Mouse (Mus musculus): ENCODE results near the gene Gabrr3. TPM values are rescaled to one million over a fixed set of nuclear protein-coding genes. Genes with fewer than 3 reads are reported as not detected.
A peak's percentile ranks its signal among the peaks of the same experiment; 100 is the strongest.

The Gabrr3 gene
- polyA plus RNA-seq, 1 experiment from 2014 or later: not detected

DNA sequence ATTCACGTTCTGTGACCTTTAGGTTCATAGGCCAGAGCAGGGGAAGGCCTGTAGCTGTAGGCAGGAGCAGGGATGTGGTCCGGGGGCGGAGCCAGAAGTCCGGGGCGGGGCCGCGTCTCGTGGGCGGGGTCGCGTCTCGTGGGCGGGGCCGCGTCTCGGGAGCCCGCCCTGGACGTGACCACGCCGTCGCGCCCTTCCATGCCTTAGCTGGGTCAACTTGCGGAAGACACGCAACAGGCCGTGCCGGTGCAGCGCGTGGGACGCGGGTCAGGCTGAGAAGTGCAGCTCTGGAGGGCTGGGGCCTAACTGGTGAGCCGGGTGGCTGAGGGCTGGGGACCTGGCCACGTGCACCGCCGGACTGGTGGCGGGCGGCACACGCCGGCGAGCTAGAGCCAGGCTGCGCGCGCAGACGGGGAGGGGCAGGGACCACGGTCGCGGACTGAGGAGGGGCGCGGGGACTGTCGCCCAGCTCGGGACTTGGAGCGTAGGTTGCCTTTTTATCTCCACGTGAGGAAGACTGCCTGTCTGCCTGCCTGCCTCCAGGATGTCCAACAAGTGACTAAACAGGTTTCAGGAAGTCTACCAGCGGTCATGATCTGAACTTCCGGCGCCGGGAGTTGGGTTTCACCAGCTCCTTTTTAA is 64.6 kb downstream of the Gabrr3 start, which contains the start of gene Riox2:
TSS of gene Riox2 (plus strand) at position 139 of the 642 bp plus-strand sequence.
- H3K27ac ChIP-seq (replicated peaks): no peak within 1 kb of the TSS

DNA sequence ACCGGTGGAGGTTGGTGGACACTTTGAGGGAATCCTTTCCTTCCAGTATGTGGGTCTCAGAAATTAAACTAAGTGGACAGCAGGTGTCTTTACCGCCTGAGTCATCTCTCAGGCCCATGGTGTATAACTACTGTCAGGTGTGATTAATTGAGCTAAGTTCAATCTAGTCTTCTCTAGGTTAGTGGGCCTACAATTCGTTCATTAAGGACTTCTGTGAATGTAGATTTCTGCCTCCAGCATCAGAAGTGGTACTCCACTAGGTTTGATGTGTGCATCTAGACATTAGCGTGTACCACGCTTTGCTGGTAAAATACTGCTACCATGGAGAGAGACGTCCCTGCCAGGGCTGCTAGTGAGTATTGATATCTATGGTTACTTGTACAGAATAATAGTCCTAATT is 65.4 kb downstream of the Gabrr3 start:
- peaks cover 4% of the 10 kb centered on the region; the same call in 1 of the 2 replicates for H3K4me1 ChIP-seq
- no peak overlapping the region for H3K27ac ChIP-seq (replicated peaks)
- H3K9me3 ChIP-seq (replicated peaks): no peaks in the 10 kb centered on the region
- H3K9ac ChIP-seq (replicated peaks): no peak overlapping the region
- H3K4me3 ChIP-seq (replicated peaks): peak overlapping the region; percentile 75
- WGBS: 49% methylated on average over 6 of the region's 6 CpGs
- no peaks in the 10 kb centered on the region for H3K27me3 ChIP-seq (replicated peaks)
- peak overlapping the region; percentile 91 for H3K4me2 ChIP-seq
- H3K36me3 ChIP-seq: no peaks in the 10 kb centered on the region
- peak; percentile 39; the same call in 1 of the 2 replicates for ATAC-seq (ENCODE audit: low FRiP score)

More for the DNA sequence above, 64.6 kb downstream of the Gabrr3 start, which contains the start of gene Riox2:
- H3K4me1 ChIP-seq: peaks cover 4% of the 10 kb centered on the region; the same call in 1 of the 2 replicates
- peak within 1 kb of the TSS; percentile 75 for H3K4me3 ChIP-seq (replicated peaks)
- H3K9me3 ChIP-seq (replicated peaks): no peaks in the 10 kb centered on the region
- no peaks in the 10 kb centered on the region for H3K36me3 ChIP-seq
- peak within 1 kb of the TSS; percentile 60 for H3K9ac ChIP-seq (replicated peaks)
- H3K27me3 ChIP-seq (replicated peaks): no peaks in the 10 kb centered on the region
- 2% methylated on average over 56 of the region's 56 CpGs for WGBS
- ATAC-seq (ENCODE audit: low FRiP score): peak; percentile 94
- H3K4me2 ChIP-seq: peak within 1 kb of the TSS; percentile 91

DNA sequence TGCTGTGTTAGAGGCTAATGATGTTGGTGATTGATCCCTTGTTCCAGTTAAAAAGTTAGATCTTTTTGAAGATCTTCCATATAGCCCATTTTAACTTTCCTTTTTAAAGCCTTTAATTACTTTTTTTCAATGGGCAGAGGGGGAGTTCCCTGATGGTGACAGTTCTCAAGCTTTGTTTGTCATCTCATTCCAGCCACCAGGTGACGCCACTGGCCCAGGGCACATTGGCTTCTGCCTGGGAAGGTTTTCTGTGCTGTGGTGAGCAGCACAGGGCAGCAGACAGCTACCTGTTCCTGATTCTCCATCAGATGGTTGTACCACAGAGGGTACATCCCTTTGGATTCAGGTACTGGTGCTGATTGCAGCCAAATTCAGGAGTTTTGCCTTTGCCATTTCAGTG is 67.7 kb downstream of the Gabrr3 start:
- WGBS: 20% methylated on average over 1 of the region's 1 CpGs
- Histone ChIP-seq H3K27ac (replicated peaks) (no peak overlapping the region), H3K4me1 (peaks cover 4% of the 10 kb centered on the region; the same call in 1 of the 2 replicates), H3K9ac (replicated peaks) (no peak overlapping the region), H3K4me3 (replicated peaks) (no peak overlapping the region), H3K36me3 (no peaks in the 10 kb centered on the region), H3K4me2 (no peak overlapping the region), H3K27me3 (replicated peaks) (no peaks in the 10 kb centered on the region), H3K9me3 (replicated peaks) (no peaks in the 10 kb centered on the region)
- no peak for ATAC-seq (ENCODE audit: low FRiP score)

DNA sequence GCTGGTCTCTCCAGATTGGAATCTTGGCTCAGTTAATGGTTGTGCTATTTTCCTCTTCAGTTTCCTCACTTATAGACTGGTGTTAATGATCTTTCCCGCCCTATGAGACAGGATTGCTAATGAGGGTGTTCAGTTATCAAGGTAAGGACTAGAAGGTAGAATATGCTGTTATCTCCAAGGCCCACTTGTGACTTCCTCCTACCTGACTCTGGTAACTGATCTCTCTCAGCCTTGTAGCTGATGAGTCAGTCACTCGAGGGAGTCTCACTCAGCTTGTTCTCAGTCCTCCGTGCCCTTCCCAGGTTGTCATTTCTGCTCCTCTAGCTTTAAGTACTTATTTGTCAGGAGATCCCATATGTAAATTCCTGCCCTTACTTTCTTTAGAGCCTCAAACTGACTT is 70.8 kb downstream of the Gabrr3 start:
- WGBS: 93% methylated on average over 3 of the region's 3 CpGs

DNA sequence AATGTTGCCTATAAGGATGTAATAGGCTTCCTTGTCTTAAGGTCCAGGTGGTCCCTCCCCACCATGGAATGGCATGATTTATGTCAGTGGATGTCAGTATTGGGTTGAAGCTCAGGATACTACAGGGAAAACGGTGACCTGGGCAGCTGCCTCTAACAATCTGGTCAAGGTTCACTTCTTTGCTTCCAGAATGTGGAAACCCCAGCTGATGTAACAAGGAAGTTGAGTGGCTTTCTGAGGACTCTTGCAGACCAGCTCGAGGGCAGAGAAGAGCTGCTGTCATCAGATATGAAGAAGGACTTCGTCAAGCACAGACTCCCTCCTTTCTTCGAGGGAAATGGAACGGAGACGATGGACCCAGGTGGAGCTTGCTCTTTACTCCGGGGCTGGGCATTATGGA is 80.1 kb downstream of the Gabrr3 start:
- no peak overlapping the region for H3K4me2 ChIP-seq
- no peaks in the 10 kb centered on the region for H3K27me3 ChIP-seq (replicated peaks)
- H3K36me3 ChIP-seq: peaks cover 9% of the 10 kb centered on the region
- no peaks in the 10 kb centered on the region for H3K9me3 ChIP-seq (replicated peaks)
- 89% methylated on average over 7 of the region's 7 CpGs for WGBS
- H3K4me3 ChIP-seq (replicated peaks): no peak overlapping the region
- no peak for ATAC-seq (ENCODE audit: low FRiP score)
- H3K4me1 ChIP-seq: no peaks in the 10 kb centered on the region
- no peak overlapping the region for H3K27ac ChIP-seq (replicated peaks)
- H3K9ac ChIP-seq (replicated peaks): no peak overlapping the region

More for the DNA sequence above, 70.8 kb downstream of the Gabrr3 start:
- ATAC-seq (ENCODE audit: low FRiP score): no peak
- Histone ChIP-seq H3K4me1 (no peaks in the 10 kb centered on the region), H3K36me3 (no peaks in the 10 kb centered on the region), H3K4me3 (replicated peaks) (no peak overlapping the region), H3K27me3 (replicated peaks) (no peaks in the 10 kb centered on the region), H3K27ac (replicated peaks) (no peak overlapping the region), H3K9me3 (replicated peaks) (no peaks in the 10 kb centered on the region), H3K4me2 (no peak overlapping the region), H3K9ac (replicated peaks) (no peak overlapping the region)

DNA sequence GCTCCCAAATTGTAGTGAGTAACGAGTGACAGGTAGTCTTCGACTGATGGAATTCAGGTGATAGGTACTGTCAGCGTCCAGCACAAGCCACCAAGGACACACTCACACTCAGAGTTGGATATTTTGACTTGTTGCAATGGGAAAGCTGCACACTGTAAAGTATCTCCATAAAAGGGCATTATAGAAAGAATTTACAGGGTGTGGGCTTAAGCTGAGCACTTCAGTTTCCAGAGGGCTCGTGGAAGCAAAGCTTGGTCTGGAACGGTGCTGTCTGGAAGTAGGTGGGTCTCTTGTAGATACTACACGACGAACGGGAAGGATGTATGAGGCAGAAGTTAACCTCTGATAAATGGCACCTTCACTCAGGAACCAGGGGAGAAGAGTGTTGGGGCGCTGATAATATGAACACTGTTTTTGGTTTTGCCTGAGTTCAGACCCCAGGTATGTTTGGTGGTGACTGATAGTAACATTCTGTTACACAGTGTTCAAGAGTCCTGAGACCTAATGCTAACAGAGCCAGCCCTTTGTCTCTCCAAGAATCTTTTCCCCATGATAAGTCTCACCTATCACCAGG is 80.9 kb downstream of the Gabrr3 start:
- Histone ChIP-seq H3K9me3 (replicated peaks) (no peaks in the 10 kb centered on the region), H3K4me1 (no peaks in the 10 kb centered on the region), H3K4me2 (no peak overlapping the region), H3K27ac (replicated peaks) (no peak overlapping the region), H3K4me3 (replicated peaks) (no peak overlapping the region), H3K36me3 (peaks cover 10% of the 10 kb centered on the region), H3K9ac (replicated peaks) (no peak overlapping the region), H3K27me3 (replicated peaks) (no peaks in the 10 kb centered on the region)
- 93% methylated on average over 9 of the region's 9 CpGs for WGBS
- no peak for ATAC-seq (ENCODE audit: low FRiP score)

DNA sequence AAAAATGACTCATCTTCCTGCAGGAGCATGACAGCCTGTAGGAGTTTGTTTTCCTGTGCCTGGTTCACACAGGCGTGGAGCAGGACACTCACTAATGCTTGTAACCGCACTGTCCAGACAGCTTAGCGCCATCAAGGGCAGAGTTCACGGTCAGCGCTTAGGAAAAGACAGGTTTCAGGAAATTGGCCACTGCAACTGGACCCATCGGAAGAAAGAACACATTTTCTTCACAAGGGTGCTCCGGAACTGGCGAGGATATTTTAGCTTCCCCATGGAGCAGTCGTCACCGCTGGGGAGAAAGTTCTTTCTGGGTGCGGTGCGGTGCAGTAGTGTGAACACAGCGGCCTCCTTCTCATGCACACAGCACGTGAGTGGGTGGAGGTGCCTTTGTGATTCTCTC is 86.1 kb downstream of the Gabrr3 start:
- no peak for ATAC-seq (ENCODE audit: low FRiP score)
- Histone ChIP-seq H3K4me3 (replicated peaks) (no peak overlapping the region), H3K27ac (replicated peaks) (no peak overlapping the region), H3K9ac (replicated peaks) (no peak overlapping the region), H3K4me2 (no peak overlapping the region), H3K27me3 (replicated peaks) (no peaks in the 10 kb centered on the region), H3K36me3 (peaks cover 13% of the 10 kb centered on the region), H3K4me1 (no peaks in the 10 kb centered on the region), H3K9me3 (replicated peaks) (no peaks in the 10 kb centered on the region)
- 94% methylated on average over 14 of the region's 14 CpGs for WGBS

DNA sequence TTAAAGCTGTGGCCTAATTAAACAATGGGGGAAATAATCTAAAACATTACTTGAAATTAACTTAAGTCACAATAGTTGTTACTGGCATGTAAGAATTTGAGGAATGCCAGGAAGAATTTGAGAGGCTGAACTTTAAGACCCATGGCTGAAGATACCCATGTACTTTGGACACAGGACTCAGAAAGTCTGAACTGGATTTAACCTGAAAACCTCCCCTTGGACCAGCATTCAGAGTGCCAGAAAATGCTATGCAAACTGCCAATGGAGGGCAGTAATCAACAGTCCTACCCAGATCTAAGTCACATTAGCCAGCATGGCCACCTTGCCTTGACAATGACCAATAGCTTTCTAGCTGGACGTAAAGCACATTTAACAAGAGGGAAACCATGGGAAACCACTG is 90.8 kb downstream of the Gabrr3 start:
- Histone ChIP-seq H3K9me3 (replicated peaks) (no peaks in the 10 kb centered on the region), H3K27me3 (replicated peaks) (no peaks in the 10 kb centered on the region), H3K4me1 (no peaks in the 10 kb centered on the region), H3K4me2 (no peak overlapping the region), H3K9ac (replicated peaks) (no peak overlapping the region), H3K27ac (replicated peaks) (no peak overlapping the region), H3K36me3 (peaks cover 3% of the 10 kb centered on the region; the same call in 1 of the 2 replicates), H3K4me3 (replicated peaks) (no peak overlapping the region)
- WGBS: 89% methylated on average over 1 of the region's 1 CpGs
- no peak for ATAC-seq (ENCODE audit: low FRiP score)

DNA sequence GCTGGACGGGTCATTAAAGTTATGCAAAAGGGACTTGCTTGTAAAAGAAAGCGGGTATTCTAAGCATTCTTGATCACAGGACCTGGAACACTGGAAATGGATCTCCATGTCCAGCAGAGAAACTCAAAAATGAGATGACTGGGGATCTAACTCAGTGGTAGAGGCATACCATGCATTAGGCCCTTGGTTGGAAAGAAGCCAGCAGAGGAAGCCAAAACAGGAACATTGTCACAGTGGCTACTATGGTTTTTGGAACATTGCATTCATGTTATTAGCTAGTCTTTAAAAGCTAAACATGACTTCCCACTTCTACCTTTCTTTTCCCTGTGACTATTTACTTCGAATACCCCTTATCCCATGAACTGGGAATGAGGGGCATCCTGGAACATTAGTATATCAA is 92.0 kb downstream of the Gabrr3 start:
- no peak overlapping the region for H3K4me3 ChIP-seq (replicated peaks)
- H3K4me2 ChIP-seq: no peak overlapping the region
- ATAC-seq (ENCODE audit: low FRiP score): no peak
- H3K27me3 ChIP-seq (replicated peaks): no peaks in the 10 kb centered on the region
- no peaks in the 10 kb centered on the region for H3K4me1 ChIP-seq
- 92% methylated on average over 3 of the region's 3 CpGs for WGBS
- H3K9me3 ChIP-seq (replicated peaks): no peaks in the 10 kb centered on the region
- no peak overlapping the region for H3K9ac ChIP-seq (replicated peaks)
- no peaks in the 10 kb centered on the region for H3K36me3 ChIP-seq
- no peak overlapping the region for H3K27ac ChIP-seq (replicated peaks)

DNA sequence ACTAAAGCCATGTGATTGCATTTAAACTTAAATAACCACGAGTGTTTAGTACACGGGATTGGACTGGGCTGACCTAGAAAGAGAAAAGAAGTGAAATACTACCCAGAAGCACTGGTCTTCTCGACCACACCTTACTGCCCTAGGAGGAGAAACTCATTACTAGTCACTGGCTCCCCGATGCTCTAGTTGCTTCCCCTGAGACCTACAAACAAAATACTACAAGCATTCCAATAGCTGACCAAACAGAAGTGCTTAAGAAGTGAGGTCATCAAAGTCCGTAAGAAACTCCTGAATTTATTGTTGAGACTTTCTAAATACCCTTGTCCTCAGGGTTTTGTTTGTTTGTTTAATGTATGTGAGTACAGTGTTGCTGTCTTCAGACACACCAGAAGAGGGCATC is 102.7 kb downstream of the Gabrr3 start:
- H3K9ac ChIP-seq (replicated peaks): no peak overlapping the region
- no peaks in the 10 kb centered on the region for H3K9me3 ChIP-seq (replicated peaks)
- 91% methylated on average over 5 of the region's 5 CpGs for whole genome bisulfite sequencing
- H3K4me1 ChIP-seq: no peaks in the 10 kb centered on the region
- H3K36me3 ChIP-seq: no peaks in the 10 kb centered on the region
- H3K4me3 ChIP-seq (replicated peaks): no peak overlapping the region
- H3K27me3 ChIP-seq (replicated peaks): no peaks in the 10 kb centered on the region
- H3K4me2 ChIP-seq: no peak overlapping the region
- no peak overlapping the region for H3K27ac ChIP-seq (replicated peaks)
- ATAC-seq (ENCODE audit: low FRiP score): no peak
